Mouse (Mus musculus) left cerebral cortex, postnatal 14 days (tissue): ENCODE results near the gene Ttc39a. TPM values are rescaled to one million over a fixed set of nuclear protein-coding genes. Genes with fewer than 3 reads are reported as not detected.

Source experiments
- DNase-seq, 2 experiments: peaks; one replicate each; pipeline ENCODE4 v3.0.0; 2021 to 2022; ENCODE audit warnings: low spot score in 2 of 2, mixed read lengths in 1 of 2
- intact Hi-C: fragments of 180-260 bp; cut with DNase I; formaldehyde crosslinking; loops from one replicate; pipeline ENCODE4 v1.15.1; 2025
- total RNA-seq, 2 experiments: library from RNA; stranded (reverse); gene quantifications; 2 replicates each; pipeline ENCODE4 v1.2.3; 2021

The Ttc39a gene
- total RNA-seq, 2 experiments from 2014 or later: 1.2 to 2.0 TPM

- intact Hi-C loops: no loop called here
- DNase-seq: no peak
These were observed 12.6 kb downstream of the Ttc39a start for GRCm38 (mm10) chr4:109419017-109419416.

- intact Hi-C loops: no loop called here
These were observed 13.1 kb downstream of the Ttc39a start for GRCm38 (mm10) chr4:109419563-109419962.

GRCm38 (mm10) chr4:109420138-109420795 lies 13.8 kb downstream of the Ttc39a start:
- DNase-seq: no peak
- intact Hi-C loops: no loop called here

More at GRCm38 (mm10) chr4:109419563-109419962, 13.1 kb downstream of the Ttc39a start:
- DNase-seq: no peak

GRCm38 (mm10) chr4:109421608-109422007 lies 15.2 kb downstream of the Ttc39a start:
- no peak for DNase-seq
- intact Hi-C loops: no loop called here

GRCm38 (mm10) chr4:109422436-109422835 lies 16.0 kb downstream of the Ttc39a start:
- DNase-seq: no peak
- intact Hi-C loops: no loop called here

- intact Hi-C loops: no loop called here
- DNase-seq: no peak
These were observed 17.0 kb downstream of the Ttc39a start for GRCm38 (mm10) chr4:109423438-109423837.

- intact Hi-C loops: no loop called here
- no peak for DNase-seq
These were observed 20.6 kb downstream of the Ttc39a start for GRCm38 (mm10) chr4:109427058-109427457.

GRCm38 (mm10) chr4:109430250-109430649 lies 23.8 kb downstream of the Ttc39a start:
- intact Hi-C loops: no loop called here
- DNase-seq: no peak

GRCm38 (mm10) chr4:109430854-109431253 lies 24.4 kb downstream of the Ttc39a start:
- intact Hi-C loops: no loop called here
- DNase-seq: peak in 1 of 2 experiments; percentile 46

- intact Hi-C loops: no loop called here
- no peak for DNase-seq
These were observed 26.4 kb downstream of the Ttc39a start for GRCm38 (mm10) chr4:109432668-109433375.

GRCm38 (mm10) chr4:109433641-109434040 lies 27.2 kb downstream of the Ttc39a start:
- intact Hi-C loops: no loop called here
- no peak for DNase-seq

GRCm38 (mm10) chr4:109434256-109434655 lies 27.8 kb downstream of the Ttc39a start:
- intact Hi-C loops: no loop called here
- no peak for DNase-seq

- intact Hi-C loops: loop anchor here (5.0 kb wide), 1 partner anchor 584 kb away; no protein-coding TSS in a partner anchor
- DNase-seq: peak; percentile 68 to 77
These were observed 31.8 kb downstream of the Ttc39a start for GRCm38 (mm10) chr4:109437913-109438878.

GRCm38 (mm10) chr4:109439101-109439500 lies 32.7 kb downstream of the Ttc39a start:
- intact Hi-C loops: loop anchor here (5.0 kb wide), 1 partner anchor 583 kb away; no protein-coding TSS in a partner anchor
- no peak for DNase-seq

GRCm38 (mm10) chr4:109439825-109440248 lies 33.4 kb downstream of the Ttc39a start:
- DNase-seq: no peak
- intact Hi-C loops: loop anchor here (5.0 kb wide), 1 partner anchor 582 kb away; no protein-coding TSS in a partner anchor

- intact Hi-C loops: no loop called here
- DNase-seq: no peak
These were observed 34.0 kb downstream of the Ttc39a start for GRCm38 (mm10) chr4:109440381-109440780.

GRCm38 (mm10) chr4:109441000-109441399 lies 34.6 kb downstream of the Ttc39a start:
- intact Hi-C loops: no loop called here
- DNase-seq: no peak

- intact Hi-C loops: no loop called here
These were observed 35.7 kb downstream of the Ttc39a start for GRCm38 (mm10) chr4:109442126-109442525.

GRCm38 (mm10) chr4:109442649-109443048 lies 36.2 kb downstream of the Ttc39a start:
- no peak for DNase-seq
- intact Hi-C loops: no loop called here

More at GRCm38 (mm10) chr4:109442126-109442525, 35.7 kb downstream of the Ttc39a start:
- DNase-seq: no peak

GRCm38 (mm10) chr4:109444471-109444870 lies 38.0 kb downstream of the Ttc39a start:
- DNase-seq: no peak
- intact Hi-C loops: no loop called here
